Mouse (Mus musculus): ENCODE data around the gene Sept8.

Sept8 gene

GRCm38 (mm10) chr11:53584849-53585248, 65.8 kb downstream of the Sept8 start:
- DNase-seq (ENCODE audit: low spot score) = no peak

GRCm38 (mm10) chr11:53585510-53585909, 66.5 kb downstream of the Sept8 start:
- no peak for DNase-seq (ENCODE audit: low spot score)

GRCm38 (mm10) chr11:53588279-53588678, 69.2 kb downstream of the Sept8 start:
- DNase-seq (ENCODE audit: low spot score) = no peak

- DNase-seq (ENCODE audit: low spot score) = no peak
Observed at GRCm38 (mm10) chr11:53590368-53590768, 71.3 kb downstream of the Sept8 start.

GRCm38 (mm10) chr11:53591116-53591515, 72.1 kb downstream of the Sept8 start:
- DNase-seq (ENCODE audit: low spot score) = no peak

Data from layer of hippocampus, adult 9-10 months (tissue).